Mouse (Mus musculus): ENCODE measurements around the gene Nxpe4.

DNA sequence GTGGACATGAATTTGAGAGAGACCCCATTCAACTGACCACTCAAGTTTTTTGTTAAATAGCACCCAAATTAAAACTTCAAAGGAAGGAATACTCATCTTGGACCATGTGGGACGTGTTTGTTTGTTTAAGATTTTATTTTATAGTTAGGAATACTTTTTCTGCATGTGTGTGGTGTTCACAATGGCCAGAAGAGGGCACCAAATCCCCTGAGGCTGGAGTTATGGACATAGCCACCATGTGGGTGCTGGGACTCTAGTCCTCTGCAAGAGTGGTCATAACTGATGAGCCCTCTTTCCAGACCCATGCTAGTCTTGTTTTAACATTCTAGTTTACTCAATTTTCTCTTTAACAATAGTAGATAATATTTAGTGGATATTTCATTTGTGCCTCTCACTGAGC lies 14.9 kb downstream of the Nxpe4 start:
- no peak for TF ChIP-seq POLR2A (IDR thresholded peaks at IDR 0.05; ENCODE audit: extremely low read depth, insufficient read depth, low read length)
- TF ChIP-seq CTCF (IDR thresholded peaks at IDR 0.05; ENCODE audit: low read depth, low read length), result peak; percentile 26; the same call in 1 of the 2 replicates

All from liver, adult 2 months (tissue).